Mouse (Mus musculus) ES-CJ7 (cell line): ENCODE measurements around the gene Gm49342.
A peak's percentile ranks its signal among the peaks of the same experiment; 100 is the strongest.
"Not testable (repeated sequence)": the region's sequence is repeated elsewhere in the genome, so short reads cannot be mapped to it uniquely, and the experiment has no call there.

Source experiments
- DNase-seq: peaks from one replicate; pipeline ENCODE4 v3.0.0; 2011; ENCODE audit warnings: low read depth, low spot score

Gm49342 gene

GRCm38 (mm10) chr14:50936649-50937048 lies 7.7 kb upstream of the Gm49342 start:
- DNase-seq: no peak

- DNase-seq: peak; percentile 50
Measured at GRCm38 (mm10) chr14:50938119-50938908, 6.0 kb upstream of the Gm49342 start.

- peak; percentile 75 for DNase-seq
Measured at GRCm38 (mm10) chr14:50938940-50939339, 5.4 kb upstream of the Gm49342 start.

GRCm38 (mm10) chr14:50944668-50945033 lies 334 bp downstream of the Gm49342 start:
- DNase-seq: not testable (repeated sequence)

- not testable (repeated sequence) for DNase-seq
Measured at GRCm38 (mm10) chr14:50945081-50945480, 764 bp downstream of the Gm49342 start.

GRCm38 (mm10) chr14:50945526-50945925 lies 1.2 kb downstream of the Gm49342 start:
- DNase-seq: not testable (repeated sequence)

- DNase-seq: no peak
Measured at GRCm38 (mm10) chr14:50955487-50955886, 11.2 kb downstream of the Gm49342 start.

- not testable (repeated sequence) for DNase-seq
Measured at GRCm38 (mm10) chr14:50955942-50956508, 11.7 kb downstream of the Gm49342 start, which contains the start of gene Pnp2. Gene Pnp2, plus strand, starts transcription at chr14:50955992.

GRCm38 (mm10) chr14:50956724-50957123 lies 12.4 kb downstream of the Gm49342 start:
- DNase-seq: not testable (repeated sequence)

GRCm38 (mm10) chr14:50957146-50957545 lies 12.8 kb downstream of the Gm49342 start:
- not testable (repeated sequence) for DNase-seq

GRCm38 (mm10) chr14:50958289-50958995 lies 14.1 kb downstream of the Gm49342 start:
- DNase-seq: not testable (repeated sequence)

- no peak for DNase-seq
Measured at GRCm38 (mm10) chr14:50968216-50968980, 24.1 kb downstream of the Gm49342 start.

- no peak for DNase-seq
Measured at GRCm38 (mm10) chr14:50969041-50969440, 24.7 kb downstream of the Gm49342 start.

GRCm38 (mm10) chr14:50969558-50970544 lies 25.5 kb downstream of the Gm49342 start:
- peak; percentile 85 for DNase-seq

GRCm38 (mm10) chr14:50970822-50971221 lies 26.5 kb downstream of the Gm49342 start:
- DNase-seq: no peak

GRCm38 (mm10) chr14:50973054-50973453 lies 28.7 kb downstream of the Gm49342 start:
- peak; percentile 34 for DNase-seq

GRCm38 (mm10) chr14:50973700-50974099 lies 29.4 kb downstream of the Gm49342 start:
- DNase-seq: peak; percentile 85

- DNase-seq: no peak
Measured at GRCm38 (mm10) chr14:50975001-50975400, 30.7 kb downstream of the Gm49342 start.

GRCm38 (mm10) chr14:50976674-50977073 lies 32.4 kb downstream of the Gm49342 start:
- no peak for DNase-seq

- not testable (repeated sequence) for DNase-seq
Measured at GRCm38 (mm10) chr14:50978451-50978850, 34.1 kb downstream of the Gm49342 start.
